Mouse (Mus musculus) embryonic fibroblast, embryonic 13.5 days (primary cell): ENCODE data around the gene Gm20708.

Source experiments
- CTCF ChIP-seq: IDR thresholded peaks from 2 replicates; pipeline ENCODE4 v1.5.1; 2011; ENCODE audit warnings: mild to moderate bottlenecking, control low read depth, low read length, moderate library complexity, borderline replicate concordance; ENCODE audit not compliant: insufficient read depth
- POLR2A ChIP-seq: IDR thresholded peaks from 2 replicates; pipeline ENCODE4 v1.6.1; 2011; ENCODE audit warnings: low read depth, mild to moderate bottlenecking, control low read depth, low read length, moderate library complexity

DNA sequence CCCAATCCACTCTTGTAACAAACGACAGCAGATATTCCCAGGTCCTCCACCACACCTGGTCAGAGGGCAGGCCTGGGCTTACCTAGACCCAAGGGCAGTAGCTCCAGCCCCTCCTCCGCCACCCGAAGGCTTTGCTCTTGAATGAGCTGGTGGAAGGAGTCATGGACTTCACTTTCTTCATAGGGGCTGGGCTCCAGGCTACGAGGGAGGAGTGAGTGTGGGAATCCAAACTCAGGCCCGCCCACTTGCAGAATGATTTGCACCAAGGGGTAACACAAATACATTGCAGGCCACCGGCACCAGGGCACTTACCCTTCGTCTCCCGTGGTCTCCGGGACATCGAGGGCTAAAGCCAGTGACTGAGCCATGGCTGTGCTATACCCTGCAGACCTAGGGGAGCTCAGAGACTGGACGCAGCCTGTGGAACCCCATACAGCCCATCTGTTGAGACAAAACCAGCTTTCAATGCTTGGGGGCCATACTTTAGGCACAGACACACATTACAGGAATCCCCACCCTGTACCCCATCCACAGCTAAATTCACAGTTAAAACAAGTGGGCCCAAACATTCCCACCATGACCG is 30.5 kb upstream of the Gm20708 start:
- TF ChIP-seq CTCF (no peak), POLR2A (no peak; the same call in 1 of the 2 replicates)
